ENCODE assay signal across 17 mouse cellular contexts in genomic region chr4:136765080-136765479, GRCm38 (mm10).
DNase-seq lines count a peak whose midpoint lies in the region; ATAC-seq and TF ChIP-seq lines count a peak whose summit lies in the region.
"Had no signal": no experiment of that assay in that cellular context is flagged by ENCODE, and none has a peak within 500 bp of the region (broad histone marks: within the 10 kb centered on the region; RNA-seq: fewer than 3 reads in every experiment).

No protein-coding gene starts in this region.

- peaks cover 60% of the 10 kb centered on the region for H3K4me1 ChIP-seq in midbrain, embryonic 13.5 days (replicated peaks)
- no peaks in the 10 kb centered on the region for H3K4me1 ChIP-seq in midbrain, postnatal 0 days (ENCODE audit: insufficient read depth, low read length)
- H3K4me1 ChIP-seq in intestine, embryonic 16.5 days (ENCODE audit: control insufficient read depth, insufficient read depth, low read length) = peaks cover 35% of the 10 kb centered on the region

- peaks cover 33% of the 10 kb centered on the region for H3K36me3 ChIP-seq in midbrain, embryonic 13.5 days
- H3K36me3 ChIP-seq in midbrain, postnatal 0 days (ENCODE audit: insufficient read depth, low read length) = peaks cover 6% of the 10 kb centered on the region; the same call in 1 of the 2 replicates
- no peaks in the 10 kb centered on the region for H3K36me3 ChIP-seq in intestine, embryonic 16.5 days (ENCODE audit: control insufficient read depth, insufficient read depth, low read length)
- H3K36me3 ChIP-seq: heart, embryonic 12.5 days had no signal

- 0 out of 2 replicates have a peak overlapping the region, but pooled peaks have one; percentile 45 for H3K27ac ChIP-seq in midbrain, embryonic 13.5 days
- H3K27ac ChIP-seq in midbrain, postnatal 0 days (ENCODE audit: low read depth, low read length) = no peak overlapping the region
- H3K27ac ChIP-seq in intestine, embryonic 16.5 days (ENCODE audit: low read length) = peak overlapping the region; percentile 74
- H3K27ac ChIP-seq: embryonic facial prominence, embryonic 13.5 days; neural tube, embryonic 15.5 days had no signal

- peak; percentile 74 to 85 for DNase-seq in adrenal gland, adult (ENCODE audit: inconsistent age in 2 of 2, low spot score in 1 of 2)
- DNase-seq in adrenal gland, postnatal 4 days (ENCODE audit: low spot score in 2 of 2) = no peak
- DNase-seq in midbrain, postnatal 0 days (ENCODE audit: low spot score) = no peak
- no peak for DNase-seq in right cerebral cortex, postnatal 4 days
- DNase-seq in urinary bladder, postnatal 14 days (ENCODE audit: low spot score) = no peak
- DNase-seq: gastrocnemius, postnatal 36 days; kidney, postnatal 36 days; lung, embryonic 14.5 days; right cerebral cortex, adult 18-20 months had no signal

- no peaks in the 10 kb centered on the region for H3K27me3 ChIP-seq in midbrain, embryonic 13.5 days
- H3K27me3 ChIP-seq in midbrain, postnatal 0 days (ENCODE audit: insufficient read depth, low read length) = no peaks in the 10 kb centered on the region
- H3K27me3 ChIP-seq in intestine, embryonic 16.5 days (replicated peaks; ENCODE audit: control insufficient read depth, insufficient read depth, low read length) = no peaks in the 10 kb centered on the region
- H3K27me3 ChIP-seq: embryonic facial prominence, embryonic 13.5 days; neural tube, embryonic 15.5 days; Patski had no signal

- H3K4me2 ChIP-seq in midbrain, embryonic 13.5 days (replicated peaks) = no peak overlapping the region
- no peak overlapping the region for H3K4me2 ChIP-seq in midbrain, postnatal 0 days (ENCODE audit: low read depth, low read length, poor library complexity, severe bottlenecking)
- no peak overlapping the region; the same call in 1 of the 2 replicates for H3K4me2 ChIP-seq in intestine, embryonic 16.5 days (ENCODE audit: low read depth, low read length)
- H3K4me2 ChIP-seq: embryonic facial prominence, embryonic 13.5 days; heart, embryonic 12.5 days; lung, embryonic 14.5 days; neural tube, embryonic 15.5 days had no signal

- TF ChIP-seq CTCF in midbrain, postnatal 0 days (IDR thresholded peaks at IDR 0.05) = no peak

- no peak for ATAC-seq in midbrain, embryonic 13.5 days
- no peak for ATAC-seq in midbrain, postnatal 0 days (ENCODE audit: low FRiP score)
- ATAC-seq in intestine, embryonic 16.5 days = peak; percentile 78
- no peak for ATAC-seq in erythroid progenitor cell, adult 5-6 weeks (replicated peaks; ENCODE audit: low FRiP score, poor library complexity, severe bottlenecking)
- ATAC-seq: inflammation-experienced regulatory T-cells, adult 6 months; Patski had no signal

- no peak overlapping the region for H3K4me3 ChIP-seq in midbrain, embryonic 13.5 days (replicated peaks)
- H3K4me3 ChIP-seq in midbrain, postnatal 0 days (ENCODE audit: low read depth, low read length) = no peak overlapping the region
- H3K4me3 ChIP-seq in intestine, embryonic 16.5 days (ENCODE audit: low read length) = no peak overlapping the region
- H3K4me3 ChIP-seq: embryonic facial prominence, embryonic 13.5 days; heart, embryonic 12.5 days; neural tube, embryonic 15.5 days had no signal

- no peak overlapping the region for H3K9ac ChIP-seq in midbrain, embryonic 13.5 days (replicated peaks)
- no peak overlapping the region for H3K9ac ChIP-seq in midbrain, postnatal 0 days (replicated peaks; ENCODE audit: low read length, poor library complexity, severe bottlenecking)
- H3K9ac ChIP-seq in intestine, embryonic 16.5 days (ENCODE audit: low read depth, low read length) = peak overlapping the region; percentile 32
- H3K9ac ChIP-seq: embryonic facial prominence, embryonic 13.5 days; heart, embryonic 12.5 days; lung, embryonic 14.5 days; neural tube, embryonic 15.5 days had no signal

- WGBS in midbrain, embryonic 13.5 days = 74% methylated on average over 7 of the region's 7 CpGs
- WGBS in midbrain, postnatal 0 days = 68% methylated on average over 7 of the region's 7 CpGs
- WGBS in intestine, embryonic 16.5 days = 45% methylated on average over 7 of the region's 7 CpGs

- H3K9me3 ChIP-seq in midbrain, embryonic 13.5 days = peaks cover 5% of the 10 kb centered on the region; the same call in 1 of the 2 replicates
- H3K9me3 ChIP-seq in midbrain, postnatal 0 days (ENCODE audit: low read length) = no peaks in the 10 kb centered on the region
- no peaks in the 10 kb centered on the region for H3K9me3 ChIP-seq in intestine, embryonic 16.5 days (ENCODE audit: control insufficient read depth, low read length)
- H3K9me3 ChIP-seq: neural tube, embryonic 15.5 days had no signal

Comparison
In these comparisons a context has a peak if more than half of its experiments do, and no peak if none do; other contexts are left out.
1. DNase-seq: peak in adrenal gland, adult (2 of 2); none in adrenal gland, postnatal 4 days (0 of 2), midbrain, postnatal 0 days (single experiment), right cerebral cortex, postnatal 4 days (single experiment) and urinary bladder, postnatal 14 days (single experiment).